Mouse (Mus musculus): ENCODE data around the gene Sv2b. TPM values are rescaled to one million over a fixed set of nuclear protein-coding genes. Genes with fewer than 3 reads are reported as not detected.
"Not testable (repeated sequence)": the region's sequence is repeated elsewhere in the genome, so short reads cannot be mapped to it uniquely, and the experiment has no call there.

The Sv2b gene
- polyA plus RNA-seq, 1 experiment from 2014 or later, result 4.2 TPM

GRCm38 (mm10) chr7:75325273-75325672, 16.2 kb upstream of the Sv2b start:
- DNase-seq (ENCODE audit: low spot score) (no peak), ATAC-seq (ENCODE audit: insufficient read depth, low FRiP score, low TSS enrichment) (no peak)
- no peak overlapping the region for H3K27ac ChIP-seq (ENCODE audit: low read depth, low read length)
- H3K36me3 ChIP-seq (ENCODE audit: control insufficient read depth, insufficient read depth, low read length), result no peaks in the 10 kb centered on the region
- no peaks in the 10 kb centered on the region for H3K27me3 ChIP-seq (ENCODE audit: control insufficient read depth, insufficient read depth, low read length)
- H3K4me1 ChIP-seq (ENCODE audit: control insufficient read depth, insufficient read depth, low read length), result peaks cover 7% of the 10 kb centered on the region; the same call in 1 of the 2 replicates
- no peak overlapping the region for H3K4me3 ChIP-seq (ENCODE audit: low read depth, low read length)
- 83% methylated on average over 1 of the region's 1 CpGs for WGBS
- H3K9me3 ChIP-seq (ENCODE audit: control insufficient read depth, low read length), result no peaks in the 10 kb centered on the region
- H3K4me2 ChIP-seq (ENCODE audit: low read depth), result no peak overlapping the region
- no peak overlapping the region for H3K9ac ChIP-seq (ENCODE audit: low read length)

- H3K27me3 ChIP-seq (ENCODE audit: control insufficient read depth, insufficient read depth, low read length); H3K9ac ChIP-seq (ENCODE audit: low read length); H3K4me1 ChIP-seq (ENCODE audit: control insufficient read depth, insufficient read depth, low read length); H3K27ac ChIP-seq (ENCODE audit: low read depth, low read length); DNase-seq (ENCODE audit: low spot score); H3K9me3 ChIP-seq (ENCODE audit: control insufficient read depth, low read length); ATAC-seq (ENCODE audit: insufficient read depth, low FRiP score, low TSS enrichment); H3K36me3 ChIP-seq (ENCODE audit: control insufficient read depth, insufficient read depth, low read length); H3K4me2 ChIP-seq (ENCODE audit: low read depth); H3K4me3 ChIP-seq (ENCODE audit: low read depth, low read length): not testable (repeated sequence)
- WGBS, result 87% methylated on average over 3 of the region's 3 CpGs
Measured at GRCm38 (mm10) chr7:75322742-75323141, 13.7 kb upstream of the Sv2b start.

GRCm38 (mm10) chr7:75320009-75320408, 10.9 kb upstream of the Sv2b start:
- no peaks in the 10 kb centered on the region for H3K4me1 ChIP-seq (ENCODE audit: control insufficient read depth, insufficient read depth, low read length)
- H3K27ac ChIP-seq (ENCODE audit: low read depth, low read length), result no peak overlapping the region
- H3K36me3 ChIP-seq (ENCODE audit: control insufficient read depth, insufficient read depth, low read length), result no peaks in the 10 kb centered on the region
- H3K4me3 ChIP-seq (ENCODE audit: low read depth, low read length), result no peak overlapping the region
- H3K9me3 ChIP-seq (ENCODE audit: control insufficient read depth, low read length), result no peaks in the 10 kb centered on the region
- no peak overlapping the region for H3K9ac ChIP-seq (ENCODE audit: low read length)
- DNase-seq (ENCODE audit: low spot score) (no peak), ATAC-seq (ENCODE audit: insufficient read depth, low FRiP score, low TSS enrichment) (no peak)
- no peaks in the 10 kb centered on the region for H3K27me3 ChIP-seq (ENCODE audit: control insufficient read depth, insufficient read depth, low read length)
- H3K4me2 ChIP-seq (ENCODE audit: low read depth), result no peak overlapping the region

GRCm38 (mm10) chr7:75318320-75318719, 9.3 kb upstream of the Sv2b start:
- H3K9ac ChIP-seq (ENCODE audit: low read length), result no peak overlapping the region
- WGBS, result 84% methylated on average over 1 of the region's 1 CpGs
- DNase-seq (ENCODE audit: low spot score) (no peak), ATAC-seq (ENCODE audit: insufficient read depth, low FRiP score, low TSS enrichment) (no peak)
- H3K4me2 ChIP-seq (ENCODE audit: low read depth), result no peak overlapping the region
- H3K9me3 ChIP-seq (ENCODE audit: control insufficient read depth, low read length), result no peaks in the 10 kb centered on the region
- H3K27me3 ChIP-seq (ENCODE audit: control insufficient read depth, insufficient read depth, low read length), result no peaks in the 10 kb centered on the region
- no peaks in the 10 kb centered on the region for H3K4me1 ChIP-seq (ENCODE audit: control insufficient read depth, insufficient read depth, low read length)
- no peak overlapping the region for H3K27ac ChIP-seq (ENCODE audit: low read depth, low read length)
- H3K36me3 ChIP-seq (ENCODE audit: control insufficient read depth, insufficient read depth, low read length), result no peaks in the 10 kb centered on the region
- H3K4me3 ChIP-seq (ENCODE audit: low read depth, low read length), result no peak overlapping the region

GRCm38 (mm10) chr7:75314873-75315272, 5.8 kb upstream of the Sv2b start:
- WGBS, result 69% methylated on average over 5 of the region's 5 CpGs
- Histone ChIP-seq H3K9me3 (ENCODE audit: control insufficient read depth, low read length) (no peaks in the 10 kb centered on the region), H3K36me3 (ENCODE audit: control insufficient read depth, insufficient read depth, low read length) (no peaks in the 10 kb centered on the region), H3K4me3 (ENCODE audit: low read depth, low read length) (no peak overlapping the region), H3K27ac (ENCODE audit: low read depth, low read length) (no peak overlapping the region), H3K4me1 (ENCODE audit: control insufficient read depth, insufficient read depth, low read length) (no peaks in the 10 kb centered on the region), H3K9ac (ENCODE audit: low read length) (no peak overlapping the region), H3K4me2 (ENCODE audit: low read depth) (no peak overlapping the region), H3K27me3 (ENCODE audit: control insufficient read depth, insufficient read depth, low read length) (0 out of 2 replicates have a peak, but pooled peaks cover 2% of the 10 kb centered on the region)
- DNase-seq (ENCODE audit: low spot score) (no peak), ATAC-seq (ENCODE audit: insufficient read depth, low FRiP score, low TSS enrichment) (no peak)

GRCm38 (mm10) chr7:75309570-75309969, 508 bp upstream of the Sv2b start:
- Histone ChIP-seq H3K4me2 (ENCODE audit: low read depth) (no peak overlapping the region), H3K27me3 (ENCODE audit: control insufficient read depth, insufficient read depth, low read length) (peaks cover 22% of the 10 kb centered on the region), H3K4me3 (ENCODE audit: low read depth, low read length) (no peak overlapping the region), H3K9me3 (ENCODE audit: control insufficient read depth, low read length) (no peaks in the 10 kb centered on the region), H3K4me1 (ENCODE audit: control insufficient read depth, insufficient read depth, low read length) (peaks cover 4% of the 10 kb centered on the region; the same call in 1 of the 2 replicates), H3K36me3 (ENCODE audit: control insufficient read depth, insufficient read depth, low read length) (no peaks in the 10 kb centered on the region), H3K9ac (ENCODE audit: low read length) (no peak overlapping the region), H3K27ac (ENCODE audit: low read depth, low read length) (no peak overlapping the region)
- ATAC-seq (ENCODE audit: insufficient read depth, low FRiP score, low TSS enrichment) (no peak), DNase-seq (ENCODE audit: low spot score) (no peak)
- WGBS, result 83% methylated on average over 8 of the region's 8 CpGs

GRCm38 (mm10) chr7:75308140-75308456, 964 bp downstream of the Sv2b start:
- no peak for ATAC-seq (ENCODE audit: insufficient read depth, low FRiP score, low TSS enrichment)
- peak; percentile 30 for DNase-seq (ENCODE audit: low spot score)
- Histone ChIP-seq H3K4me1 (ENCODE audit: control insufficient read depth, insufficient read depth, low read length) (peaks cover 4% of the 10 kb centered on the region; the same call in 1 of the 2 replicates), H3K9me3 (ENCODE audit: control insufficient read depth, low read length) (no peaks in the 10 kb centered on the region), H3K4me2 (ENCODE audit: low read depth) (peak overlapping the region; percentile 89), H3K27ac (ENCODE audit: low read depth, low read length) (no peak overlapping the region), H3K27me3 (ENCODE audit: control insufficient read depth, insufficient read depth, low read length) (peaks cover 22% of the 10 kb centered on the region), H3K9ac (ENCODE audit: low read length) (peak overlapping the region; percentile 26), H3K36me3 (ENCODE audit: control insufficient read depth, insufficient read depth, low read length) (no peaks in the 10 kb centered on the region), H3K4me3 (ENCODE audit: low read depth, low read length) (peak overlapping the region; percentile 47)
- 4% methylated on average over 8 of the region's 8 CpGs for WGBS

GRCm38 (mm10) chr7:75307570-75308087, 1.4 kb downstream of the Sv2b start:
- H3K4me3 ChIP-seq (ENCODE audit: low read depth, low read length), result peak overlapping the region; percentile 47
- peak overlapping the region; percentile 89 for H3K4me2 ChIP-seq (ENCODE audit: low read depth)
- WGBS, result 54% methylated on average over 8 of the region's 8 CpGs

GRCm38 (mm10) chr7:75305901-75306465, 3.1 kb downstream of the Sv2b start:
- Histone ChIP-seq H3K4me2 (ENCODE audit: low read depth) (no peak overlapping the region), H3K9me3 (ENCODE audit: control insufficient read depth, low read length) (no peaks in the 10 kb centered on the region), H3K4me1 (ENCODE audit: control insufficient read depth, insufficient read depth, low read length) (peaks cover 4% of the 10 kb centered on the region; the same call in 1 of the 2 replicates), H3K27me3 (ENCODE audit: control insufficient read depth, insufficient read depth, low read length) (peaks cover 22% of the 10 kb centered on the region), H3K4me3 (ENCODE audit: low read depth, low read length) (no peak overlapping the region), H3K36me3 (ENCODE audit: control insufficient read depth, insufficient read depth, low read length) (no peaks in the 10 kb centered on the region), H3K9ac (ENCODE audit: low read length) (no peak overlapping the region), H3K27ac (ENCODE audit: low read depth, low read length) (no peak overlapping the region)
- WGBS, result 79% methylated on average over 9 of the region's 9 CpGs
- ATAC-seq (ENCODE audit: insufficient read depth, low FRiP score, low TSS enrichment), result no peak
- DNase-seq (ENCODE audit: low spot score), result no peak

More at GRCm38 (mm10) chr7:75307570-75308087, 1.4 kb downstream of the Sv2b start:
- Histone ChIP-seq H3K36me3 (ENCODE audit: control insufficient read depth, insufficient read depth, low read length) (no peaks in the 10 kb centered on the region), H3K27ac (ENCODE audit: low read depth, low read length) (no peak overlapping the region), H3K9ac (ENCODE audit: low read length) (peak overlapping the region; percentile 26; the same call in 1 of the 2 replicates), H3K9me3 (ENCODE audit: control insufficient read depth, low read length) (no peaks in the 10 kb centered on the region), H3K4me1 (ENCODE audit: control insufficient read depth, insufficient read depth, low read length) (peaks cover 4% of the 10 kb centered on the region; the same call in 1 of the 2 replicates), H3K27me3 (ENCODE audit: control insufficient read depth, insufficient read depth, low read length) (peaks cover 22% of the 10 kb centered on the region)
- no peak for ATAC-seq (ENCODE audit: insufficient read depth, low FRiP score, low TSS enrichment)
- no peak for DNase-seq (ENCODE audit: low spot score)
